In genomic region chr12:72843973-72844620, GRCm38 (mm10) we compare ENCODE assay signal across 8 mouse cellular contexts.
A peak's percentile ranks its signal among the peaks of the same experiment; 100 is the strongest.
DNase-seq lines count a peak whose midpoint lies in the region; ATAC-seq lines count a peak whose summit lies in the region.

No protein-coding gene starts in this region.

- H3K4me2 ChIP-seq in forebrain, embryonic 11.5 days (ENCODE audit: low read depth, low read length, severe bottlenecking): peak overlapping the region; percentile 39; the same call in 1 of the 2 replicates
- peak overlapping the region; percentile 28; the same call in 1 of the 2 replicates for H3K4me2 ChIP-seq in stomach, embryonic 14.5 days (replicated peaks; ENCODE audit: low read depth, low read length)

- peak overlapping the region; percentile 27; the same call in 1 of the 2 replicates for H3K9ac ChIP-seq in forebrain, embryonic 11.5 days (ENCODE audit: low read length)
- no peak overlapping the region for H3K9ac ChIP-seq in stomach, embryonic 14.5 days (replicated peaks; ENCODE audit: low read depth, low read length)

- no peaks in the 10 kb centered on the region for H3K9me3 ChIP-seq in forebrain, embryonic 11.5 days (ENCODE audit: control insufficient read depth, low read length)
- no peaks in the 10 kb centered on the region for H3K9me3 ChIP-seq in limb, embryonic 10.5 days (replicated peaks)
- peaks cover 9% of the 10 kb centered on the region; the same call in 1 of the 2 replicates for H3K9me3 ChIP-seq in midbrain, embryonic 10.5 days (replicated peaks)
- no peaks in the 10 kb centered on the region for H3K9me3 ChIP-seq in stomach, embryonic 14.5 days (ENCODE audit: control insufficient read depth, low read depth, low read length)

- peak; percentile 37 for DNase-seq in ovary, postnatal 36 days (ENCODE audit: low spot score)
- no peak for DNase-seq in ovary, postnatal 14 days (ENCODE audit: low spot score)
- peak; percentile 69 for DNase-seq in forebrain, embryonic 11.5 days (ENCODE audit: low spot score)
- peak; percentile 65 to 68 for DNase-seq in heart, postnatal 36 days
- peak; percentile 73 for DNase-seq in limb, embryonic 10.5 days (ENCODE audit: low spot score)
- peak; percentile 61 for DNase-seq in midbrain, embryonic 10.5 days (ENCODE audit: low spot score)
- DNase-seq in left cerebral cortex, postnatal 36 days (ENCODE audit: low spot score in 2 of 2): no peak

- intact Hi-C loops in heart, postnatal 36 days (cut with DNase I): loop anchor here (5.0 kb wide), 1 partner anchor 82 kb away; no protein-coding TSS in a partner anchor
- intact Hi-C loops in left cerebral cortex, postnatal 36 days (cut with DNase I): no loop called here

- H3K27me3 ChIP-seq in forebrain, embryonic 11.5 days (ENCODE audit: control insufficient read depth, insufficient read depth, low read length): peaks cover 45% of the 10 kb centered on the region
- peaks cover 39% of the 10 kb centered on the region for H3K27me3 ChIP-seq in limb, embryonic 10.5 days (ENCODE audit: low read depth, poor library complexity, severe bottlenecking)
- H3K27me3 ChIP-seq in midbrain, embryonic 10.5 days (ENCODE audit: low read depth, poor library complexity, severe bottlenecking): peaks cover 60% of the 10 kb centered on the region
- peaks cover 4% of the 10 kb centered on the region; the same call in 1 of the 2 replicates for H3K27me3 ChIP-seq in stomach, embryonic 14.5 days (ENCODE audit: control insufficient read depth, insufficient read depth, low read length)

- H3K27ac ChIP-seq in forebrain, embryonic 11.5 days (ENCODE audit: low read depth, low read length): no peak overlapping the region
- peak overlapping the region; percentile 88 for H3K27ac ChIP-seq in limb, embryonic 10.5 days
- H3K27ac ChIP-seq in midbrain, embryonic 10.5 days (replicated peaks): peak overlapping the region; percentile 64
- no peak overlapping the region for H3K27ac ChIP-seq in stomach, embryonic 14.5 days (ENCODE audit: low read length)

- H3K36me3 ChIP-seq in forebrain, embryonic 11.5 days (ENCODE audit: control insufficient read depth, insufficient read depth, low read length): no peaks in the 10 kb centered on the region
- H3K36me3 ChIP-seq in limb, embryonic 10.5 days: no peaks in the 10 kb centered on the region
- no peaks in the 10 kb centered on the region for H3K36me3 ChIP-seq in midbrain, embryonic 10.5 days
- H3K36me3 ChIP-seq in stomach, embryonic 14.5 days (ENCODE audit: control insufficient read depth, insufficient read depth, low read length): no peaks in the 10 kb centered on the region

- 23% methylated on average over 12 of the region's 12 CpGs for WGBS in forebrain, embryonic 11.5 days
- WGBS in limb, embryonic 10.5 days: 23% methylated on average over 12 of the region's 12 CpGs
- 31% methylated on average over 12 of the region's 12 CpGs for WGBS in midbrain, embryonic 10.5 days
- 20% methylated on average over 12 of the region's 12 CpGs for WGBS in stomach, embryonic 14.5 days

- ATAC-seq in forebrain, embryonic 11.5 days (replicated peaks; ENCODE audit: low FRiP score): peak; percentile 60
- peak; percentile 83 for ATAC-seq in stomach, embryonic 14.5 days (ENCODE audit: insufficient number of reproducible peaks, insufficient read depth, low FRiP score, low read depth)

- no peaks in the 10 kb centered on the region for H3K4me1 ChIP-seq in forebrain, embryonic 11.5 days (replicated peaks; ENCODE audit: control insufficient read depth, insufficient read depth, low read length)
- H3K4me1 ChIP-seq in limb, embryonic 10.5 days: peaks cover 17% of the 10 kb centered on the region
- H3K4me1 ChIP-seq in midbrain, embryonic 10.5 days: peaks cover 6% of the 10 kb centered on the region
- 0 out of 2 replicates have a peak, but pooled peaks cover 4% of the 10 kb centered on the region for H3K4me1 ChIP-seq in stomach, embryonic 14.5 days (ENCODE audit: control insufficient read depth, insufficient read depth, low read length)

- H3K4me3 ChIP-seq in forebrain, embryonic 11.5 days (ENCODE audit: low read depth, low read length): peak overlapping the region; percentile 10; the same call in 1 of the 2 replicates
- peak overlapping the region; percentile 36 for H3K4me3 ChIP-seq in limb, embryonic 10.5 days
- H3K4me3 ChIP-seq in midbrain, embryonic 10.5 days: peak overlapping the region; percentile 37
- no peak overlapping the region for H3K4me3 ChIP-seq in stomach, embryonic 14.5 days (ENCODE audit: low read depth, low read length)

Comparison
In these comparisons a context has a peak if more than half of its experiments do, and no peak if none do; other contexts are left out.
1. DNase-seq: peak in ovary, postnatal 36 days (single experiment), forebrain, embryonic 11.5 days (single experiment), heart, postnatal 36 days (2 of 2), limb, embryonic 10.5 days (single experiment) and midbrain, embryonic 10.5 days (single experiment); none in ovary, postnatal 14 days (single experiment) and left cerebral cortex, postnatal 36 days (0 of 2).
2. H3K27ac ChIP-seq: peak in limb, embryonic 10.5 days (single experiment) and midbrain, embryonic 10.5 days (single experiment); none in forebrain, embryonic 11.5 days (single experiment) and stomach, embryonic 14.5 days (single experiment).